ENCODE assay signal across 8 mouse cellular contexts in the genomic region with DNA sequence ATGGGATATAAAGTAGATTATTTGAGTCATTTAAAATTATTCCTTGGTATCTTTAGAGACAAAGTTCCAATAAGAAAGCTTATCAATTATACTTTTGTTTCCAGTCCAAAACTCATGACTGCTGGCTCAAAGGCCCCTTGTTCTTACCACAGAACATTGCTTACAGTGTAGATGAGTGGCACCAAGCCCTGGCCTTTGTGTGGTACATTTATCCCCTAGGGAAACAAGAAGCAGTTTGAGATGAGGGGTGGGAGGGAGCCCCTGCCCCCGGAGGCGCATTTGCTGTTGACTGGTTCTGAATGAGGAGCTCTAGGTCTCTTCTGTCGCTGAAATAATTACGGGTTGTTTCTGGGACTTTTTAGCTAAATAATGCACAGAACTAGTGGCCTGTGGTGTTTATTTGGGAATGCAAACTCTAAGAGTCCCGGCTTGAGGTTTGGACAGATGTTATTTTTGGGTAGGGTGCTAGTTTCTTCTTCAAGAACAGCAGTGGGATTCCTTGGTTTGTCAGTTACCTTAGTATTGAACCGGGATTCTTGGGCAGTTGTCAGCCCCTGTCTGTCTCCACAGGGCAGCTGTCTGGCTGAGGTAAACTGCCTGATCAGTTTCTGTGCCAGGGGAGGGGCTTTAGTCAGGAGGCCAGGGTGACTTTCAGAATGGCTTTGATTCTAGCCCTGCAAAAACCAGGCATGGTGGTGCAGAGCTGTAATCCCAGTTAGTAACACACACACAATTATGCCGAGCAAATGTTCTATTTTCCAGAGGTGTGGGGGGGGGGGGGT. TPM values are rescaled to one million over a fixed set of nuclear protein-coding genes. Genes with fewer than 3 reads are reported as not detected.
DNase-seq lines count a peak whose midpoint lies in the region; ATAC-seq lines count a peak whose summit lies in the region.

No protein-coding gene starts in this region.

- WGBS in embryonic facial prominence, embryonic 13.5 days: 23% methylated on average over 7 of the region's 7 CpGs
- 37% methylated on average over 7 of the region's 7 CpGs for WGBS in hindbrain, embryonic 14.5 days
- WGBS in neural tube, embryonic 13.5 days: 25% methylated on average over 7 of the region's 7 CpGs

- no peak overlapping the region for H3K4me3 ChIP-seq in embryonic facial prominence, embryonic 13.5 days
- no peak overlapping the region for H3K4me3 ChIP-seq in hindbrain, embryonic 14.5 days (replicated peaks; ENCODE audit: low read length)
- H3K4me3 ChIP-seq in neural tube, embryonic 13.5 days: no peak overlapping the region

- peak; percentile 74 for DNase-seq in layer of hippocampus, adult 11-12 months (ENCODE audit: low spot score)
- DNase-seq in layer of hippocampus, postnatal 25 days (ENCODE audit: extremely low spot score in 1 of 2, low spot score in 1 of 2): no peak
- no peak for DNase-seq in hindbrain, embryonic 14.5 days (ENCODE audit: low spot score)
- no peak for DNase-seq in urinary bladder, postnatal 36 days (ENCODE audit: low spot score in 2 of 2)
- no peak for DNase-seq in T-cell, adult 2 months (ENCODE audit: low spot score)
- DNase-seq in frontal cortex, postnatal 25 days (ENCODE audit: low spot score in 2 of 2): no peak

- H3K36me3 ChIP-seq in embryonic facial prominence, embryonic 13.5 days: no peaks in the 10 kb centered on the region
- H3K36me3 ChIP-seq in hindbrain, embryonic 14.5 days (replicated peaks; ENCODE audit: control insufficient read depth, insufficient read depth): no peaks in the 10 kb centered on the region
- H3K36me3 ChIP-seq in neural tube, embryonic 13.5 days: no peaks in the 10 kb centered on the region

- H3K9ac ChIP-seq in embryonic facial prominence, embryonic 13.5 days: peak overlapping the region; percentile 44; the same call in 1 of the 2 replicates
- H3K9ac ChIP-seq in hindbrain, embryonic 14.5 days: peak overlapping the region; percentile 59; the same call in 1 of the 2 replicates
- H3K9ac ChIP-seq in neural tube, embryonic 13.5 days: 0 out of 2 replicates have a peak overlapping the region, but pooled peaks have one; percentile 31

- peak overlapping the region; percentile 100 for H3K27ac ChIP-seq in embryonic facial prominence, embryonic 13.5 days
- H3K27ac ChIP-seq in hindbrain, embryonic 14.5 days: peak overlapping the region; percentile 96
- H3K27ac ChIP-seq in neural tube, embryonic 13.5 days (replicated peaks): peak overlapping the region; percentile 99

- H3K27me3 ChIP-seq in embryonic facial prominence, embryonic 13.5 days: no peaks in the 10 kb centered on the region
- H3K27me3 ChIP-seq in hindbrain, embryonic 14.5 days (ENCODE audit: control insufficient read depth, insufficient read depth, low read length): no peaks in the 10 kb centered on the region
- H3K27me3 ChIP-seq in neural tube, embryonic 13.5 days: no peaks in the 10 kb centered on the region

- peaks cover 85% of the 10 kb centered on the region for H3K4me1 ChIP-seq in embryonic facial prominence, embryonic 13.5 days
- H3K4me1 ChIP-seq in hindbrain, embryonic 14.5 days (replicated peaks; ENCODE audit: control insufficient read depth, insufficient read depth, low read length): peaks cover 52% of the 10 kb centered on the region
- peaks cover 86% of the 10 kb centered on the region for H3K4me1 ChIP-seq in neural tube, embryonic 13.5 days (replicated peaks)

- H3K9me3 ChIP-seq in embryonic facial prominence, embryonic 13.5 days: no peaks in the 10 kb centered on the region
- no peaks in the 10 kb centered on the region for H3K9me3 ChIP-seq in hindbrain, embryonic 14.5 days (ENCODE audit: control insufficient read depth, low read length)
- no peaks in the 10 kb centered on the region for H3K9me3 ChIP-seq in neural tube, embryonic 13.5 days

- peak overlapping the region; percentile 11; the same call in 1 of the 2 replicates for H3K4me2 ChIP-seq in embryonic facial prominence, embryonic 13.5 days
- peak overlapping the region; percentile 64 for H3K4me2 ChIP-seq in hindbrain, embryonic 14.5 days (replicated peaks)
- peak overlapping the region; percentile 70 for H3K4me2 ChIP-seq in neural tube, embryonic 13.5 days

- no peak for ATAC-seq in embryonic facial prominence, embryonic 13.5 days (ENCODE audit: insufficient number of reproducible peaks, insufficient read depth, low FRiP score, low TSS enrichment, low read depth)
- ATAC-seq in hindbrain, embryonic 14.5 days (ENCODE audit: low FRiP score): no peak
- no peak for ATAC-seq in neural tube, embryonic 13.5 days (ENCODE audit: low read depth)

RNA-seq across cellular contexts. Expression of a gene that starts 19.4 kb away (rescaled TPM):
- total RNA-seq in layer of hippocampus, postnatal 25 days (2021): 1 to 10 TPM; 7.6 to 9.3 TPM
- polyA plus RNA-seq in embryonic facial prominence, embryonic 13.5 days (2015; fragmentation: Nextera tagmentation; extraction: Ambion mirVana): 12.3 and 14.5 TPM in 2 replicates
- polyA plus RNA-seq in hindbrain, embryonic 14.5 days (2014; fragmentation: Nextera tagmentation; extraction: Ambion mirVana): 8.8 and 13.4 TPM in 2 replicates
- 8.8 and 9.9 TPM in 2 replicates for polyA plus RNA-seq in neural tube, embryonic 13.5 days (2015; fragmentation: Nextera tagmentation; extraction: Ambion mirVana)

RNA-seq across cellular contexts. Expression of a gene that starts 19.7 kb away (rescaled TPM):
- total RNA-seq in layer of hippocampus, postnatal 25 days (2021): 1 to 10 TPM; 9.0 to 10.0 TPM
- polyA plus RNA-seq in embryonic facial prominence, embryonic 13.5 days (2015; fragmentation: Nextera tagmentation; extraction: Ambion mirVana): 32.2 and 33.5 TPM in 2 replicates
- 20.3 and 20.9 TPM in 2 replicates for polyA plus RNA-seq in hindbrain, embryonic 14.5 days (2014; fragmentation: Nextera tagmentation; extraction: Ambion mirVana)
- polyA plus RNA-seq in neural tube, embryonic 13.5 days (2015; fragmentation: Nextera tagmentation; extraction: Ambion mirVana): 16.9 and 17.8 TPM in 2 replicates

RNA-seq across cellular contexts. Expression of a gene that starts 19.8 kb away (rescaled TPM):
- not detected for total RNA-seq in layer of hippocampus, postnatal 25 days (2021)
- polyA plus RNA-seq in embryonic facial prominence, embryonic 13.5 days (2015; fragmentation: Nextera tagmentation; extraction: Ambion mirVana): 0.78 and 1.1 TPM in 2 replicates
- 1.5 TPM in 1 of 2 replicates, not detected in the other for polyA plus RNA-seq in hindbrain, embryonic 14.5 days (2014; fragmentation: Nextera tagmentation; extraction: Ambion mirVana)
- 0.73 TPM in 1 of 2 replicates, not detected in the other for polyA plus RNA-seq in neural tube, embryonic 13.5 days (2015; fragmentation: Nextera tagmentation; extraction: Ambion mirVana)

Comparison
In these comparisons a context has a peak if more than half of its experiments do, and no peak if none do; other contexts are left out.
1. H3K4me2 ChIP-seq: peak in every context shown above with its lines; median percentile 70 in neural tube, embryonic 13.5 days; 64 in hindbrain, embryonic 14.5 days; 11 in embryonic facial prominence, embryonic 13.5 days.